Mouse (Mus musculus): ENCODE results near the gene Hps4.

Hps4 gene

DNA sequence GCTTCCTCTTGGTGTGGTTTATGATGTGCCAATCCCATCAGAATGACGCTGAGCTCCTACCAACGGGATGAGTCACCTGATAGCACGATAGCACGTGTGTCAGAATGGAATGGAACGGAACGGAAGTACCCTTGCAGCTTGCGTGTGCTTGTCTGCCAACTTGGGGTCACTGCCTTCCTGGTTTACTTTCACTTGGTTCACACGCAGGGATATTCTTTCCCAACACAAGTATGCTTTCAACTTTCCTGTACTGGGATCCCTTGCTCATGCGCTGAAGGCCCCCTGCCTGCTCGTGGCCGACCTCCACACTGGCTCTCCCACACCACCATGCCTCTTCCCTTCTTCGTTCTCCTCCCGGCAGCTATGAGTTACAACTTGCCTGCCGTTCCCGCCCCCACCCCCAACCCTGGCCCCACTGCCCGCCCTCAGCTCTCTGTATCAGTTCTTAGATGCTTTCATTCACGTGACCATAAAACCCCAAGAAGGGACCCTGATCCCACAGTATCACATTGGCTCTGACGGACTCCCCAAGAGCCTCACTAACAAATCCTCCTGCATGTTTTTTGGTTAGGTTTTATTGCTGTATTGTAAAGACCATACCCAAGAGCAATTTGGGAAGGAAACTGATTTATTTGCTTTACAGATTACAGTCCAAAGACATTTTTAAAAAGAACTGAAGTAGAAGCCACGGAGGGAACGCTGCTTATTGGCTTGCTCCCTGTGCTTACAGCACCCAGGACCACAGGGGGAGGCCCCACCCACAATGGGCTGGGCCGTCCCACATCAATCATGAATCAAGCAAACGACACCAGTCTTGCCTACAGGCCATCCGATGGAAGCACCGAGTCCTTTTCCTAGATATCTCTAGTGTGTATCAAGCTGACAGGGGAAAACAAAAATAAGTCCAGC lies 18.0 kb upstream of the Hps4 start:
- DNase-seq (ENCODE audit: low spot score in 2 of 2): no peak

- peak; percentile 93 to 96 for DNase-seq (ENCODE audit: low spot score in 2 of 2)
These were observed 17.1 kb upstream of the Hps4 start, which contains the start of gene Tfip11 for GRCm38 (mm10) chr5:112325546-112326445. TSS of gene Tfip11 (plus strand) at chr5:112326358.

- DNase-seq (ENCODE audit: low spot score in 2 of 2): no peak
These were observed 16.4 kb upstream of the Hps4 start for GRCm38 (mm10) chr5:112326446-112327009.

- no peak for DNase-seq (ENCODE audit: low spot score in 2 of 2)
These were observed 15.0 kb upstream of the Hps4 start for GRCm38 (mm10) chr5:112327854-112328253.

- DNase-seq (ENCODE audit: low spot score in 2 of 2): no peak
These were observed 12.9 kb upstream of the Hps4 start for GRCm38 (mm10) chr5:112329805-112330564.

- peak in 1 of 2 experiments; percentile 44 for DNase-seq (ENCODE audit: low spot score in 2 of 2)
These were observed 7.4 kb upstream of the Hps4 start for GRCm38 (mm10) chr5:112335473-112335872.

DNA sequence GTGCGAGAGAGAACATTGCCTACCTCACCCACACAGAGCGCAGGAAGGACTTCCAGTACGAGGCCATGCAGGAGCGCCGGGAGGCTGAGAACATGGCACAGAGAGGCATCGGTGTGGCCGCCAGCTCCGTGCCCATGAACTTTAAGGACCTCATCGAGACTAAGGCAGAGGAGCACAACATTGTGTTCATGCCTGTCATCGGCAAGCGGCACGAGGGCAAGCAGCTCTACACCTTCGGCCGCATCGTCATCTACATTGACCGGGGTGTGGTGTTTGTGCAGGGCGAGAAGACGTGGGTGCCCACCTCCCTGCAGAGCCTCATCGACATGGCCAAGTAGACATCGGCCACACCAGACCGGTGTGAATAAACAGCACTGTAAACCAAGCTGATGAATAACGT lies 5.9 kb upstream of the Hps4 start:
- no peak for DNase-seq (ENCODE audit: low spot score in 2 of 2)

DNA sequence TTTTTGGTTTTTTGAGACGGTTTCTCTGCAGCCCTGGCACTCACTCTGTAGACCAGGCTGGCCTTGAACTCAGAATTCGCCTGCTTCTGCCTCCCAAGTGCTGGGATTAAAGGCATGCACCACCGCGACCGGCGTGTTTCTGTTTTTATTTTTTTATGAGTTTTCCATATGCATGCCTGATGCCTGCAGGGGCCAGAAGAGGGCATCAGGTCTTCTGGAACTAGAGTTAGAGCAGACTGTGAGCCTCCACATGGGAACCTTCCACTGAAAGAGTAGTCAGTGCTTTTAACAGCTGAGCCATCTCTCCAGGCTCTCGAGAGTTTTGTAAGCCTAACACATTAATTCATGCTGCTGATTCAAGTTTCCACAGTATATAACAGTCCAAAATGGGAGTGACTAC lies 3.7 kb upstream of the Hps4 start:
- DNase-seq (ENCODE audit: low spot score in 2 of 2): no peak

GRCm38 (mm10) chr5:112343205-112343595 lies 317 bp downstream of the Hps4 start:
- DNase-seq (ENCODE audit: low spot score in 2 of 2): no peak

DNA sequence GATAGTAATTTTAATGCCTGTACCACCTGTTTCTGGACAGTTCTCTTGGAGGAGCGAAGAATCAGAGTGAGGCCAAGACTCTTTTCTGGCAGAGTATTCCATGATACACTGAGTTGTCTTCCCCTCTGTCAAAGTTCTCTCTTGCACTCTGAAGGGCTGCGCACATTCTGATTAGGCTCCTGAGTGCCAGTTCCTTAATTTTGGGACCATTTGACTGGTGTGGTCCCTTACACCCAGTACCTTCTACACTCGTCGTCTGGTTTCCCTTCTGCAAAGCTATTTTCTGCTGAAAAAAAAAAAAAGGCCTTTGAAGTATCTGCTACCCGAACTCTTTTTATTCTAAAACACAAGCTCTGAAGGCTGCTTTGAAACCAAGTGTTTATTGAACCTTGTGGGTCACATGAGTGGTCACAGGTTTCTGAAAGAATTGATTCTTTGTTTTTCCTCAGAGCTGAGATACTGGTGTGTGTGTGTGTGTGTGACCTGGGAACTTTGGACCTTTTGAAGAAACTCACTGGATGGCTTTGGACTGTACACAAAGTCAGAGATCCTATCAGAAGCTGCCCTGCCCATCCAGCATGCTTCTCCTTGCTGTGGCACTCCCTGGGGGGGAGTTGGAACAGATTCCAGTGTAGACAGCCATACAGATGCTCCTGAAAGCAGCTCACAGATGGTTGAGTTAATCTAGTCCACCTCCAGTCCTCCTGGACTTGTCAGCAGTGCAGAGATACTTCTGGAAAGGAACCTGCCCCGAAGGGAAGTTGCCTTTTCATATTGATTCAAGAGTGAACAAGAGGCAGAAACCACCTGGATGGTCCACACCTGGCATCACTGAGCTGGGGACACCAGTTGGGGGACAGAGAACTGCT lies 1.4 kb downstream of the Hps4 start:
- DNase-seq (ENCODE audit: low spot score in 2 of 2): no peak

DNA sequence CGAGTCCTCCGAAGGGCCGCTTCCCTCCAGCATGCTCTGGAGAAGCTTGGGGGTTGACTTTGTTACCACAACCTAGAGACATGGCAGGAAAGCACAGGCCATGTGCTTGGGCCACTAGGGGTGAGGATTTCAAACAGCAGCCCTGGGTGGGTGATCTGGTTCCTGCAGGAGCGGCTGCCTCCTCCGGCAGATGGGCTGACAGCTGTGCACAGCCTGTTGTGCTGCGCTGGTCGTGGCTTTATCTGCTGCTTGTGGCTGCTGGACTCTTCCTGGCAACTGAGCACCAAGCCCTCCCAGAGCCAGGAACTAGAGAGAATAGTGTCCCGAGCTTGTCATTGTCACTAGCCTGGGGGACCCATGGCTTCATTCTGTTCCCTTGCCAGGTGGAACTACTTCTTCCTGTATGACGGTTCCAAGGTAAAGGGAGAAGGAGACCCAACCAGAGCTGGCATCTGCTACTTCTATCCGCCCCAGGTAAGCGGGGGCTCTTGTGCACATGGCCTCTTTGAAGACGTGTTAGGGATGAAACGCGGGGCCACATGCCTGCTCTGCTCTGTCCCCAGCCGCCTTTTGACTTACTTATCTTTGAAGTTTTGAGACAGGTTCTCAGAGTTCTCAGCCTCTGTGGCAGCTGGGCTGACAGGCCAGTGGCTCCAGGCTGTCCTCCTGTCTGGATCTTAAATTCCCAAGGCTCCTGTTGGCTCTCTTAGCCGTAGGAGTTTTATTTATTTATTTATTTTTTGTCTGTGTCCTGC lies 3.5 kb downstream of the Hps4 start:
- no peak for DNase-seq (ENCODE audit: low spot score in 2 of 2)

DNA sequence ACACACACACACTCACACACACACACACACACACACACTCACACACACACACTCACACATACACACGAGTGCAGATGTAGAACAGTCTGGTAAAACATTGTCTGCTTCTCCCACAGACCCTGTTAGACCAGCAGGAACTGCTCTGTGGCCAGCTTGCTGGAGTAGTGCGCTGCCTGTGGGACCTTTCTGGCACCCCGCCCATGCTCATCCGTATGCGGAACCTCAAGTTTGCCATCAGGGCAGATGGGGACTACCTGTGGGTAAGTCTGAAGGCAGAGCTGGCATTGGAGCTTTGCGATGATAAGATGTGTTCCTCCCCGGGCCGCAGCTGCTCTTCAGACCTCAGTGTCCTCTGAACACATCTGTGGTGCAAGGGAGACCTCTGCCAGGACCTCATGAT lies 6.3 kb downstream of the Hps4 start:
- no peak for DNase-seq (ENCODE audit: low spot score in 2 of 2)

- no peak for DNase-seq (ENCODE audit: low spot score in 2 of 2)
These were observed 12.6 kb downstream of the Hps4 start for GRCm38 (mm10) chr5:112355493-112355892.

DNA sequence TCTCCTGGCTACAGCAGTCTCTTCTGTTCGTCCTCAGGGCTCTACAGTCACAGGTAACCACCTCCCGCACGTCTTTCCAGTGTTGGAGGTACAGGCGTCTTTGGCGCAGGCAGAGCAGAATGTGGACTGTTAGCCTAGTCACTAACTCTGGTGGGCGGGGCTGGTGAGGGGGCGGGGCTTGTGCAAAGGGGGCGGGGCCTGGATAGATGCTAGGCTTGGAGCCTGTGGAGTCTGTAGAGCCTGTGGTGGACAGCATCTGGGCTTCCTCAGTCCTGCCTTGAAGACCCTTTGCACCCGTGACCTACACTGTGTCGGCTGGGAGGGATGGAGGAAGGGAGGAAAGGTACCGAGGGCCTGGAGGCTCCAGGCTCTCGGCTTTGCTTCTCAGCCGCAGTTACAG lies 13.0 kb downstream of the Hps4 start, which contains the start of gene Gm6583:
Gene Gm6583, minus strand, starts transcription at position 124 of the 400 bp plus-strand sequence.
- no peak for DNase-seq (ENCODE audit: low spot score in 2 of 2)

GRCm38 (mm10) chr5:112356322-112356721 lies 13.4 kb downstream of the Hps4 start:
- DNase-seq (ENCODE audit: low spot score in 2 of 2): no peak

GRCm38 (mm10) chr5:112359520-112359919 lies 16.6 kb downstream of the Hps4 start:
- no peak for DNase-seq (ENCODE audit: low spot score in 2 of 2)

- no peak for DNase-seq (ENCODE audit: low spot score in 2 of 2)
These were observed 17.2 kb downstream of the Hps4 start for GRCm38 (mm10) chr5:112360077-112360476.

GRCm38 (mm10) chr5:112364184-112364797 lies 21.4 kb downstream of the Hps4 start:
- no peak for DNase-seq (ENCODE audit: low spot score in 2 of 2)

- no peak for DNase-seq (ENCODE audit: low spot score in 2 of 2)
These were observed 24.0 kb downstream of the Hps4 start for GRCm38 (mm10) chr5:112366879-112367278.

All from frontal cortex, postnatal 14 days (tissue).